Mouse (Mus musculus): Measurements from ENCODE around the gene Col5a3. TPM values are rescaled to one million over a fixed set of nuclear protein-coding genes. Genes with fewer than 3 reads are reported as not detected.
"Not testable (repeated sequence)": the region's sequence is repeated elsewhere in the genome, so short reads cannot be mapped to it uniquely, and the experiment has no call there.

Gene Col5a3
- 1.5 and 2.0 TPM in 2 replicates for polyA plus RNA-seq (2016; fragmentation: Nextera tagmentation; extraction: Ambion mirVana)

DNA sequence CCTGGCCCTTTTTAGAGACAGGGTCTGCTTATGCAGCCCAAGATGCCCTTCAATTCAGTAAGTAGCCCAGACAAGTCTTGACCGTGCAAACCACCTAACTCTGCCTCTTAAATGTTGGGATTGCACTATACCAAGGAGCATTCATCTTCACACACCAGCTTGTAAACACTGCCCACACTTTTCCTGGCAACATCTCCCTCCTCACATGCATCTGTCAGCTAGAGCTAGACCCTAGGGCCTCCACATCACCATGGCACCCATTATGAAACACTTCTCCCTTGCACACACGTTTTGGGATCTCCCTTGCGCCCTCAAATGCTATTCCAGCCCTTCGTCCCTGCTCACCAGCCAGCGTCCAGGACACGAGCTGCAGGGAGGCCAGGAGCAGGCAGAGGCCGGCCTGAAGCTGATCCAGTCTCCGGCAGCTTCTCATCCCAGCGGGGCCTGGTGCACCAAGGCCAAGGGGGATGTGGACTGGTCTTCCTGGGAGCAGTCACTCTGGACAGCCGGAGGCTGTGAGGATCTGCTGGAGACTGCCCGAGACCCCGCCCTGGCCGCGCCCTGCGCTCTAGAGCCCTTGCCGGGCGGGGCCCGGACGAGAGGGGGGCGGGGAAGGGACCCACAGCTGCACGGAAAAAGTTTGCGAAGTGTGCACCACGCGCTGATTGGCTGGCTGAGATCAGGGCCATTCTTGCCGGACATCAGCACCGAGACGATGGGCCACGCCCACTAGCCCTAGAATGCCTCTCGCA, at the start of gene Col5a3:
Col5a3 (minus strand) TSS at position 547 of the 752 bp plus-strand sequence.
- 5% methylated on average over 28 of the region's 29 CpGs for WGBS
- no peaks in the 10 kb centered on the region for H3K36me3 ChIP-seq
- no peaks in the 10 kb centered on the region for H3K9me3 ChIP-seq (replicated peaks)
- peak within 1 kb of the TSS; percentile 25 for H3K4me3 ChIP-seq
- peaks cover 5% of the 10 kb centered on the region; the same call in 1 of the 2 replicates for H3K27me3 ChIP-seq
- H3K4me1 ChIP-seq = peaks cover 6% of the 10 kb centered on the region
- no peak within 1 kb of the TSS for H3K27ac ChIP-seq
- H3K9ac ChIP-seq = peak within 1 kb of the TSS; percentile 23; the same call in 1 of the 2 replicates
- ATAC-seq (ENCODE audit: low FRiP score) = peak; percentile 52; the same call in 1 of the 2 replicates
- peak within 1 kb of the TSS; percentile 49 for H3K4me2 ChIP-seq (replicated peaks)

DNA sequence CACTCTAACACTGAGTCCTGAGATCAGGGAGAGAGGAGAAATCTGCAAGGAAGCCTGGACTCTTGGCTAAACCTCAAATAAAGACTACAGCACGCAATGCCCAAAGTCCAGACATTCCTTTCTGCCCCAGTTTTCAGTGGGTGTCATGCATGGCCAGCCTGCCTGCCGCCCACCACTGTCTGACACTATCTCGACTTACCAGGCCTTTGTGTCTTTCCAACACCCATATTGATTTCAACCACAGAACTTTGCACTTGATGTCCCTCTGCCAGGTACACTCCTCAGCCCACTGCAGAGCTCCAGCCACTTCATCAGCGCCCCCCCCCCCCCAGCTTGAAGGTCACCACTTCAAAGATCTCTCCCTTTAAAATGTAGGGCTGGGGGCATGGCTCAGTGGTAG, 47.4 kb upstream of the Col5a3 start:
- no peak for ATAC-seq (ENCODE audit: low FRiP score)
- Histone ChIP-seq H3K27ac (no peak overlapping the region), H3K27me3 (peaks cover 21% of the 10 kb centered on the region), H3K4me3 (no peak overlapping the region), H3K9ac (no peak overlapping the region), H3K4me1 (no peaks in the 10 kb centered on the region), H3K36me3 (no peaks in the 10 kb centered on the region), H3K4me2 (replicated peaks) (no peak overlapping the region), H3K9me3 (replicated peaks) (no peaks in the 10 kb centered on the region)
- WGBS = 65% methylated on average over 4 of the region's 4 CpGs

DNA sequence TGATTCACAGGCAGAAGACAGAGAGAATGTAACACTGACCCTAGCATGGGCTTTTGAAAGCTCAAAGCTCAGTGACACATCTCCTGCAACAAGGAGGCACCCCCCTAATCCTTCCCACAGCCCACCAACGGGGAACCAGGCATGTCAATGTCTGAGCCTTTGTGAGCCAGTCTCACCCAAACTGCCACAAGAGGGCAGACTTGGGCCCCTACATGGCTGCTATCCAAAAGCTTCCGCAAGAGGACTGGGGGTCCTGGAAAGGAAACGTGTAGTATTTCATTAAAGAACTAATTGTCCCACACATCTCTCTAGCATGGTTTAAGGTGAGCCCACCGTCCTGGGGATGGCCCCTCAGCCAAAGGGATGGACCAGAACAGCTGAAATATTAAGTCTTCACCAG, 47.0 kb upstream of the Col5a3 start:
- Histone ChIP-seq H3K9me3 (replicated peaks) (no peaks in the 10 kb centered on the region), H3K4me3 (no peak overlapping the region), H3K27me3 (peaks cover 17% of the 10 kb centered on the region), H3K9ac (no peak overlapping the region), H3K4me2 (replicated peaks) (no peak overlapping the region), H3K27ac (no peak overlapping the region), H3K36me3 (no peaks in the 10 kb centered on the region), H3K4me1 (no peaks in the 10 kb centered on the region)
- WGBS = 19% methylated on average over 4 of the region's 4 CpGs
- no peak for ATAC-seq (ENCODE audit: low FRiP score)

DNA sequence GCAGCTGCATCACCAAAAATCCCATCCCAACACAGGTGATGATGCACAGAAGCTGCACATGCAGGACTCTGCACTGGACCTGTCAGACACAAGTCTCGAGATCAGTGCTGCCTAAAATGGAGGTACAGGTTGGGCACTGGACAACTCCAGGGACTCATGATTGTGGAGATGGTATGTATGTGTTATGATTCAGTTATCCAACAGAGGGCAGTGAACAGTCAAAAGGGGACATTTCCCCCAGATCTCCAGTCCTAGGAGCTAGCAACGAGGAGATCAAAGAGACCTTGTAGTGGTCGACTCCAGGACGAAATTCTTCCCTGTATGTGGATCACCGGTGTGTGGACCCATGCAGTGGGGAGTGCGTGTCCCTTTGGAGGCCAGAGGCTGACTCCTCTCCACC, 45.1 kb upstream of the Col5a3 start:
- Histone ChIP-seq H3K4me3 (no peak overlapping the region), H3K36me3 (no peaks in the 10 kb centered on the region), H3K4me1 (no peaks in the 10 kb centered on the region), H3K4me2 (replicated peaks) (no peak overlapping the region), H3K9ac (no peak overlapping the region), H3K27me3 (0 out of 2 replicates have a peak, but pooled peaks cover 5% of the 10 kb centered on the region), H3K9me3 (replicated peaks) (no peaks in the 10 kb centered on the region), H3K27ac (no peak overlapping the region)
- WGBS = 53% methylated on average over 6 of the region's 6 CpGs
- no peak for ATAC-seq (ENCODE audit: low FRiP score)

DNA sequence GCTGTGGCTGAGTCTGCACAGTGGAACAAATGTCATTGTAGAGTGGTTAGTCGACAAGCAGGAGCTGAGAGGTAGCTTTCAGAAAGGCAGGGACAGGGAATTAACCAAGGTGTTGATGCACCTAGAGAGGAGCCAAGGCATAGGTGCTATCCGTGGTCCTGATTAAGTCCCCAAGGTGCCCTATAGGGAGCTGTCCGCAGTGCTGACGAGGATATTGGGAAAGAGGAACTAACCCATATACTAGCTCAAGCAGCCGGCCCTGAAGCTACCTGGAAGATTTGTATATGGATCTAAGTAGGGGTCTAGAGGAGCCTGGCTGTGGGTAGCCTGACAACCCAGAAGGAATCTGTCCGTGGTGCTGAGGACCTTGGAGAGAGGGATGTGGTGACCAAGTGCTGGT, 42.3 kb upstream of the Col5a3 start:
- Histone ChIP-seq H3K4me1 (no peaks in the 10 kb centered on the region), H3K27me3 (0 out of 2 replicates have a peak, but pooled peaks cover 5% of the 10 kb centered on the region), H3K9me3 (replicated peaks) (no peaks in the 10 kb centered on the region), H3K9ac (no peak overlapping the region), H3K4me3 (no peak overlapping the region), H3K36me3 (no peaks in the 10 kb centered on the region), H3K4me2 (replicated peaks) (no peak overlapping the region), H3K27ac (no peak overlapping the region)
- ATAC-seq (ENCODE audit: low FRiP score) = no peak
- 10% methylated on average over 6 of the region's 6 CpGs for WGBS

DNA sequence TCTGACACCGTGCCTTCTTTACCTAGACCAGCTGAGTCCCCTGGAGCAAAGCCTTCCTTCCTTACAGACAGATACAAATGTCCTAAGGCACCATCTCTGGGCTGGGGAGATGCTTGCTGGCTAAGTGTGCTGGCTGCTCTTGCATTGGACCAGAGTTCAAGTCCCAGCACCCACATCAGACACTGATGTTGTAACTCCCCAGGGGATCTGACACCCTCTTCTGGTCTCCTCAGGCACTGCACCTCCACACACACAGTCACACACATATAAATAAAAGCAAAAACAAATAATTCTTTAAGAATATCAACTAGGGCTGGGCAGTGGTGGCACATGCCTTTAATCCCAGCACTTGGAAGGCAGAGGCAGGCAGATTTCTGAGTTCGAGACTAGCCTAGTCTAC, 35.3 kb upstream of the Col5a3 start:
- Histone ChIP-seq H3K27me3 (no peaks in the 10 kb centered on the region; the same call in 1 of the 2 replicates), H3K4me1 (no peaks in the 10 kb centered on the region), H3K36me3 (no peaks in the 10 kb centered on the region), H3K4me2 (replicated peaks) (no peak overlapping the region), H3K9me3 (replicated peaks) (no peaks in the 10 kb centered on the region), H3K27ac (no peak overlapping the region), H3K4me3 (no peak overlapping the region), H3K9ac (no peak overlapping the region)
- WGBS = 92% methylated on average over 2 of the region's 2 CpGs
- no peak for ATAC-seq (ENCODE audit: low FRiP score)

DNA sequence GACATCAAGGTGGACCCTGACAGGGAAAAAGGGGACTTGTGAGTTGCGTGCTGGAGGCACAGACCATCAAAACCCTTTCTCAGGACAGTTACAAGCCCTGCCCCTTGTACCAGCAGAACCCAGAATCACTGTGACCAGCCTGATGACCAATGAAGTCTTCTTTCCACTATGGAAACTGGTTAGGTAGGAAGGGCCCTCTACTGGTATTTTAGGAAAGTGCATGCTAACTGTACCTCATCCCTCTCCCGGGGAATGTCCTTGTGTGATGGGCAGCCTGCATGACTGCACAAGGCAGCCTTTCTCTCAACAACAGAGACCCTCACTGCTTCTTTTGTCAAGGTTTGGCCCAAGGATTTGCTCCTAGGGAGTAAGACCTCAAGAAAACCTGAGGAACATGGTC, 27.8 kb upstream of the Col5a3 start:
- Histone ChIP-seq H3K9me3 (replicated peaks) (no peaks in the 10 kb centered on the region), H3K4me3 (no peak overlapping the region), H3K27me3 (peaks cover 8% of the 10 kb centered on the region; the same call in 1 of the 2 replicates), H3K27ac (no peak overlapping the region), H3K36me3 (no peaks in the 10 kb centered on the region), H3K4me2 (replicated peaks) (no peak overlapping the region), H3K4me1 (no peaks in the 10 kb centered on the region), H3K9ac (no peak overlapping the region)
- no peak for ATAC-seq (ENCODE audit: low FRiP score)
- whole genome bisulfite sequencing = 19% methylated on average over 2 of the region's 2 CpGs

DNA sequence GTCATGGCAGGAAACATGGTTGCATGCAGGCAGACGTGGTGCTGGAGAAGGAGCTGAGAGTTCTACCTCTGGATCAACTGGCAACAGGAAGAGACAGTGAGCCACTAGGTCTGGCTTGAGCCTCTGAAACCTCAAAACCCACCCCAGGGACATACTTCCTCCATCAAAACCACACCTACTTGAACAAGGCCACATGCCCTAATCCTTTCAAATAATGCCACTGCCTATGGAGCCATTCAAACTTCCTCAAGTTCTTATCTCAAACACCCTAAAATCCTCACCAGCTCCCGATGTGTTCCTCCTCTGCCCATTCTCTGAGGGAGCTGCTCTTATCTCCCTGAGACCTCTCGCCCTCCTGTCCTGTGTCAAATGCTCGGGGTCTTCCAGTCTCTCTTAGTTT, 27.3 kb upstream of the Col5a3 start:
- Histone ChIP-seq H3K4me1 (no peaks in the 10 kb centered on the region), H3K27ac (no peak overlapping the region), H3K9me3 (replicated peaks) (no peaks in the 10 kb centered on the region), H3K36me3 (no peaks in the 10 kb centered on the region), H3K4me2 (replicated peaks) (no peak overlapping the region), H3K9ac (no peak overlapping the region), H3K27me3 (peaks cover 8% of the 10 kb centered on the region; the same call in 1 of the 2 replicates), H3K4me3 (no peak overlapping the region)
- no peak for ATAC-seq (ENCODE audit: low FRiP score)
- WGBS = 75% methylated on average over 4 of the region's 4 CpGs

DNA sequence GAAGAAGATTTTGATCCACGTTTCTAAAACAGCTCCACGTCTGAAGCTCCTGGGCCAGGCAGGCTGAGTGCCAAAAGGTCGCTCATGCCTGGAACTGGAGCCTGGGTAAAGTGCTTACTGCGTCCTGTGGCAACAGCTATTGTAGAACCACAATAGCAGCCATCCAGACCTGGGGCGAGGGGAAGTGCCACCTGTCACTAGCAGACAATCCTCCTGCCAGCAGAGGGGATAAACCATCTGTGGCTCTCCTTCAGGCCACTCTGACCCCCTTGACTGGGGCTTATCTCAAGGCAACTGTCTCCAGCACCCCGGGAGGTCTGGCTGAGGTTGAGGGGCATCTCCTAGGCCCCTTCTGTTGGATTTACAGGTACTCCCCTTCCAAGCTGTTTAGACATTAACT, 24.1 kb upstream of the Col5a3 start:
- H3K4me2 ChIP-seq (replicated peaks) = no peak overlapping the region
- 51% methylated on average over 6 of the region's 6 CpGs for WGBS
- ATAC-seq (ENCODE audit: low FRiP score) = no peak

DNA sequence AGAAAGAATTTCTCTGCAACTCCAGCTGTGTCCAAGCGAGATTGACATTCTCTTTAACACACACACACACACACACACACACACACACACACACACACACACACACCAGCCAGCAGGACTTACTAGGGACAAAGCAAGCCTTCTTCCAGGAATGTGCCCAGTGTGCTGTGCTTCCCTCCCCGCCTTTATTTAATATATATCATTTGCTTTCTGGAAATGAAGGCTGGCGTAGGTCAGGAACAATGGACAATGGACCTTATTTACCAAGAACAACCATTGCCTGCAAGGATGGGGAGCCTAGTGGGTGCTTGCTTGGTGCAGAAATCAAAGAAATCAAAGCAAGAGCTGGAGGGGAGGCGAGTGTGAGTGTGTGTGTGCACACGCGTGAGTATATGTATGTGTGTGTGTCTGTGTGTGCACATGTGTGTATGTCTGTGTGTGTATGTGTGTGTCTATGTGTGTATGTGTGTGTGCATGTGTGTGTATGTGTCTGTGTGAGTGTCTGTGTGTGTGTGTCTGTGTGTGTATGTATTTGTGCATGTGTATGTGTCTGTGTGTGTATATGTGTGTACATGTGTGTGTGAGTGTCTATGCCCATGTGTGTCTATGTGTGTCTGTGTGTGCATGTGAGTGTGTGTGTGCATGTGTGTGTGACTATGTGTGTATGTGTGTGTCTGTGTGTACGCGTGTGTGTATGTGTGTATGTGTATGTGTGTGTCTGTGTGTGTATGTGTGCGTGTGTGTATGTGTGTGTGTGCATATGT, 22.5 kb upstream of the Col5a3 start:
- H3K9me3 ChIP-seq (replicated peaks) = no peaks in the 10 kb centered on the region
- H3K27me3 ChIP-seq = no peaks in the 10 kb centered on the region
- H3K4me1 ChIP-seq = no peaks in the 10 kb centered on the region
- H3K27ac ChIP-seq = no peak overlapping the region
- no peak for ATAC-seq (ENCODE audit: low FRiP score)
- no peaks in the 10 kb centered on the region for H3K36me3 ChIP-seq
- no peak overlapping the region for H3K9ac ChIP-seq
- WGBS = 77% methylated on average over 9 of the region's 9 CpGs
- no peak overlapping the region for H3K4me3 ChIP-seq
- H3K4me2 ChIP-seq (replicated peaks) = no peak overlapping the region

More for the DNA sequence above, 24.1 kb upstream of the Col5a3 start:
- Histone ChIP-seq H3K4me3 (no peak overlapping the region), H3K9ac (no peak overlapping the region), H3K27ac (no peak overlapping the region), H3K27me3 (peaks cover 3% of the 10 kb centered on the region; the same call in 1 of the 2 replicates), H3K9me3 (replicated peaks) (no peaks in the 10 kb centered on the region), H3K4me1 (no peaks in the 10 kb centered on the region), H3K36me3 (no peaks in the 10 kb centered on the region)

DNA sequence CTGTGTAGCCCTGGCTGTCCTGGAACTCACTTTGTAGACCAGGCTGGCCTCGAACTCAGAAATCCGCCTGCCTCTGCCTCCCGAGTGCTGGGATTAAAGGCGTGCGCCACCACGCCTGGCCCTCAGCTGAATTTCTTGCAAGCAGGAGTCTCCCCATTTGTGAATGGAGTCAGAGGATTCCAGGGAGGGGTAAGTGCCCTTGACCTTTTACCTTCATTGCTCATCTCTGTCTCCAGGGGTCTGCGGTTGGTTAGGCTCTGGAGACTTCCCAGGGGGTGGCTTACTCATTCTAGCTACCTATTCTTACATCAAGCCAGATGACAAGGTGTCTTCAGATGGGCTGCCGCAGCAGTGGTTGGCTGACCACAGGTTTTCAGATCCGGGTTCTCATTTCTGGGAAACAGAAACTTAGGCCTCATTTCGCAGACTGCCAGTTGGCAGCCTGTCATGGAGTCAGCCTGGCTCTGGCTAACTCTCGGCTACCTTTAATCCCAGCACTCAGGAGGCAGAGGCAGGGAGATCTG, 20.6 kb upstream of the Col5a3 start:
- H3K9me3 ChIP-seq (replicated peaks); H3K4me1 ChIP-seq; H3K27ac ChIP-seq; H3K27me3 ChIP-seq; H3K36me3 ChIP-seq; H3K4me2 ChIP-seq (replicated peaks); H3K9ac ChIP-seq; ATAC-seq (ENCODE audit: low FRiP score); H3K4me3 ChIP-seq: not testable (repeated sequence)
- WGBS = 85% methylated on average over 11 of the region's 11 CpGs

DNA sequence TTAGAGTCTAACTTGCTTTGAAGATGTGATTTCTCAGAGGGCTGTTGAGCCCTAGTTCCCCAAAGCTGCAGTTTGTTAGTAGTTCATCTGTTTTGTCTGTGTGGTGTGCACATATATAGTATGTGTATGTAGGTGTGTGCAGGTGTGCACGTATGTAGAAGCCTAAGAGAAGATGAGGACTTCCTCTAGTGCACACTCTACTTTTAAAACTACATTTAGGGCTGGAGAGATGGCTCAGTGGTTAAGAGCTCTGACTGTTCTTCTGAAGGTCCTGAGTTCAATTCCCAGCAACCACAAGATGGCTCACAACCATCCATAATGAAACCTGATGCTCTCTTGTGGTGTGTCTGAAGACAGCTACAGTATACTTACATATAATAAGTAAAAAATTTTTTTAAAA, 20.0 kb upstream of the Col5a3 start:
- Histone ChIP-seq H3K27me3 (no peaks in the 10 kb centered on the region), H3K4me2 (replicated peaks) (no peak overlapping the region), H3K9me3 (replicated peaks) (no peaks in the 10 kb centered on the region), H3K9ac (no peak overlapping the region), H3K36me3 (no peaks in the 10 kb centered on the region), H3K4me3 (no peak overlapping the region), H3K27ac (no peak overlapping the region), H3K4me1 (peaks cover 5% of the 10 kb centered on the region)
- WGBS = 73% methylated on average over 1 of the region's 1 CpGs
- ATAC-seq (ENCODE audit: low FRiP score) = no peak
